Mouse (Mus musculus): ENCODE data around the gene Gm45799.
A peak's percentile ranks its signal among the peaks of the same experiment; 100 is the strongest.

The Gm45799 gene

DNA sequence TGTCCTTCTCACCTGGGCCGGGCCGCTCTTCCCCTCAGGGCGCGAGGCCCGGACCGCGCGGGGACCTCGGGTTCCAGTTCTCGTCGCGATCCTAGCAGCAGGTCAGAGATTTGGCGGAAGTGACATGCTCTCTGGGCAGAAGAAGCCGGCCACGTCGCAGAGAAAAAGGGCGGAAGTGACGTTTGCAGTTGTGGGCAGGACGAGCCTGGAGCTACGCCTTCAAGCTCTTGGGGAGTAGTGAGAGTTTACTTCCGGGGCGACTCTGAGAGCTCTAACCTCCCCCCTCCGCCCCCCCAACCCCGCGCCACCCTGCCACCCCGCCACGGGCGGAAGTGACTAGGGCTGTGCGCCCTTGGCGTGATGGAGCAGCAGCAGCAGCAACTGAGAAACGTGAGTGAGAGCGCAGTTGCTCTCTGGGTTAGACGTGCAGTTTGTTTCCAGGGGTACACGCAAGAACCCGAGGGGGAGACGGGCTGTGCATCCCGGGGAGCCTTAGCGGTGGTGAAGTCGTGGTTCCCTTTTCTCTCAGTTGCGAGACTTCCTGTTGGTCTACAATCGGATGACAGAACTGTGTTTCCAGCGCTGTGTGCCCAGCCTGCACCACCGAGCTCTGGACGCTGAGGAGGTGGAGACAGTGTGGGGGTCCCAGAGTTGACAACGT lies at the start of gene Gm45799, which contains the start of gene Arfip2:
Gene Gm45799 (plus strand): TSS at position 320 of the 661 bp plus-strand sequence.
Gene Arfip2 (minus strand): TSS at position 184 of the 661 bp plus-strand sequence.
- peak; percentile 98 for DNase-seq (ENCODE audit: low read depth, low spot score)

DNA sequence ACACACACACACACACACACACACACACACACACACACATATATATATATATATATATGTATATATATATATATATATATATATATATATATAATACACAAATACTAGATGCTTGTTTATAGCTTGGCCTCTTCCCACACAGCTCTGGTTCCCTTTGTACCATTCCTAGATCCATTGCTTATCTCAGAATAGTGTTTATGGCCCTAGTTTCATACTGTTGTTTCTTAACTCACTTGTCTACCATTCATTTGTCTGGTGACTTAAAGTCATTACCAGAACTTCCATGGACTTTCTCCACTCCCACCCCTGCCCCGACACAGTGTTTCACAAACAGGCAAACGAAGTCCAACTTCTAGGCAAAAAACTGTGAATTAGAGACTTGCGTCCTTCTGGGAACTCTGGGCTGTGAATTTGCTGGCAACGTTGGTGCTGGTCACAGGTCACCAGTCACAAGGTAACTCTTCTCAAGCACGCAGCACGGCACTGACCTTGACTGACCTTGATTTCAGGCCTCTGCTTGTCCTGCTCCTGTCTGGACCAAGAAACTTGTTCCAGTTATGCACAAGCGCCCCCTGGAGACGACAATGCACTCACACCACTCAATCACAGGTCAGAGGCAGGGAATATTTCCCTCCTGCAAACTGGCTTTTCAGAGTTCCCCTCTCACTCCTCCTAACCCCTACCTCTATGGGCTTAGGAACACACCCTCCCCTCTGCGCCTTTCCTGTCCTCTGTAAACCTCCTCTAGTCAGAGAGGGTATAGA lies 37.3 kb upstream of the Gm45799 start:
- DNase-seq (ENCODE audit: low read depth, low spot score) = peak; percentile 64

DNA sequence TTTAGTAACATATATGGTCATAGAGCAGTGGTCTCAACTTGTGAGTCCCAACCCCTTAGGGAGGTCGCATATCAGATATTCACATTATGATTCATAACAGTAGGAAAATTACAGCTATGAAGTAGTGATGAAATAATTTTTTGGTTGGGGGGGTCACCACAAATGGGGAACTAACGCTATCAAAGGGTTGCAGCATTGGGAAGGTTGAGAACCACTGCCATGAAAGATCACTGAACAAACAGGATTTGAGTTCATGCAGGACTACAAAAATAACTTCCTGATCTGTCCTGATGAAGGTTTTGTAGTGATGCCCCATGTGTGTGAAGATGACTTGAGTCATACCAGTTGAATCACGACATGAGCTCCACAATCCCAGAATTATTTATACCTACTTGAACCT lies 31.9 kb upstream of the Gm45799 start:
- no peak for DNase-seq (ENCODE audit: low read depth, low spot score)

DNA sequence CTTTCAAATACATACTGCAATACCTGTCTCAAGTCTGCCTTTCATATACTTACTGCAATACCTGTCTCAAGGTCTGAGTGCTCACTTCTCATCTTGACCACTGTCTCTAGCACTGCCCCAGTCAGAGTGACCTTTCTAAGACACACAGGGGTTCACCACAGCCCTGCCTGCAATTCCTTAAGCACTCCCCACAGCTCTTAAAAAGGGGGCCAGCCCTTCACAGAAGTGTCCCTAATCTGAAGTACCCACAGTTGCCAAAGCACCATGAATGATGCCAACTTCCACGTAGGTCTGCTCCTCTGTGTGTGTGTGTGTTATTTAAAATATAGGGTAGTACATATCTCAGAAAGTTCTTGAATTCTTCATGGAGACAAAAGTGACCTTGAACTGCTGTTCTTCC lies 28.6 kb upstream of the Gm45799 start:
- no peak for DNase-seq (ENCODE audit: low read depth, low spot score)

DNA sequence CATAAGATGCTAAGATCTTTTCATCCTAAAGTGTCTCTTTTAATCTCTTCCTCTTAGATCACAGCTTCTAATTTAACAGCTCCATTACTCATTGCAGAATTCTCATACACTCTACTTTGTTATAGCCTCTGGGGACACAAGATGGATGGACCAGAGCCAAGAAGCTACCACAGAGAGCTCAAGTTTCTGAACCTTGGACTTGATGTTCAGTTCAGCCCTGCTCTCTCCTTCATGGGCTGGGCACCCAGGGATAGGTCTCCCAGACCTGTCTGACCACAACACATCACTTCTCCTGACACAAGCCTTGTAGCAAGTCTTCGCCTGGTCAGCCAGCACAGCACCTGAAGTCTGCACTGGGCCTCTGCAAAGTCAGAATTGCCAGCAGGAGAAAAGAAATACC lies 26.0 kb upstream of the Gm45799 start:
- no peak for DNase-seq (ENCODE audit: low read depth, low spot score)

DNA sequence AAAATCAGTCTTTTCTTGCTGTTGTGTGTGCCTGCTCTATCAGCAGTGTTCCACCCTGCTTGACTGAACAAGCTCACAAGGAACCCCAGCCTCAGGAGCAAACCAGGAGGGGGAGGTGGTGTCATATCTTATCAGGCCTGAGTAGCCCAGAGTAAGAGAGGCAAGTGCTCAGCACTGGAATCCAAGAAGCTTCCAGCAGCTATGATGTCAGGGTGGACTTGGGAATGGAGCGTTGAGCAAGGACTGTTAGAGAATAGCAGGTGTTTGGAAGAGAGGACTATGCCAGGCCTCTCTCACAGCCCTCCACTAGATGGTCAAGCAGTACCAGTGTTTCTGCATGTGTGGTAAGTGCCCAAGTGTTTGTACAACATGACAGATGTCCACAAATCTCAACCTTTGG lies 24.6 kb upstream of the Gm45799 start:
- DNase-seq (ENCODE audit: low read depth, low spot score) = no peak

DNA sequence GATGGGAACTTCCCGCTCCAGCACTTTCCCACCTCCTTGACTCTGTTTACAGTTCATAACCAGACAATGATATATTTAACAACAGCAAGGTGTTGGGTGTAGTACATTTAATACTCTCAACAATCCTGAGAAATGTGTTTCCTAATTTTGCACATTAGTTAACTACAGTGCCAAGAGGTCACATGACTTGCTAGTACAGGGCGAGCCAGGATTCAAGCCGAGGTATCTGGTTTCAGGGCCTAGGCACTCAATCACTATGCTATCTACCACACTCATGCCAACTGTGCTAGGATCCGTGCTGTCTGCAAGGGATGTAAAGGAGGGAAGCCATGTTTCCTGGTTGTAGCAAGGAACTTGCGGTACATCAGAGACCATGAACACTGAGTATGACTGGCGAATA lies 23.8 kb upstream of the Gm45799 start:
- DNase-seq (ENCODE audit: low read depth, low spot score) = no peak

DNA sequence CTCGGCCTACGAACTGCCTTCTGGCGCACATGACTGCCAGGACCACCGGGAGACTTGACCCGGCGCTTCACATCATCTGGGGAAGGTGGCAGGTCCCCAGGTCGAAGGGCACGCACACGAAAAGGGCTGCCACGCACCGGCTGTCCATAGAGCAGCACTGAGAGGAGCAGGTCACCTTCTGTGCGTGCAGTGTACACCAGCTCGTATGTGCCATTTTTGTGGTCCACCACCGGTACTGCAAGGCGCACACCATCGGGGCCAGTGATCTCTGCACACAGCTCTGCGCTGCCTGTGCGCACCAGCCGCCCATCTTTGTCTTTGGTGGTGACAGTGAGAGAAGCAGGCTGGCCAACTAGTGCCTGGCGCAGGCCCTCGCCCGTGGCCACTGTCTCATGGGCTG lies 22.5 kb upstream of the Gm45799 start:
- no peak for DNase-seq (ENCODE audit: low read depth, low spot score)

DNA sequence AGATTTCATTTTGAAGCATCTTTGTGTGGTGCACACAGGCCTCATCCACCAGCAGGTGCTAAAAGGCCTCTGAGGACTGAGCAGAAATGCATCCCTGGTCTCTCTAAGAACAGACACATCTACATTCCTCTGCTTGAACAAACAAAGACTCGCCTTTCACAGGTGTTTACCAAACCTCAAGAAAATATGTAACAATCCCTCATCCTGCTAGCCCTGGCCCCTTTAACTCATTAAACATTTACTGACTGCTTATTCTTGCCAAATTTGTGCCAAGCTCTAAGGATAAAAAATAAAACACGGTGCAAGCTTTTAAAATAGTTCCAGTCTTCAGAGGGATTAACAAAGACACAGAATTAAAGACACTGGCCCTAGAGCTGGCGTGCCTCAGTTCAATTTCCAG lies 20.7 kb upstream of the Gm45799 start:
- DNase-seq (ENCODE audit: low read depth, low spot score) = no peak

DNA sequence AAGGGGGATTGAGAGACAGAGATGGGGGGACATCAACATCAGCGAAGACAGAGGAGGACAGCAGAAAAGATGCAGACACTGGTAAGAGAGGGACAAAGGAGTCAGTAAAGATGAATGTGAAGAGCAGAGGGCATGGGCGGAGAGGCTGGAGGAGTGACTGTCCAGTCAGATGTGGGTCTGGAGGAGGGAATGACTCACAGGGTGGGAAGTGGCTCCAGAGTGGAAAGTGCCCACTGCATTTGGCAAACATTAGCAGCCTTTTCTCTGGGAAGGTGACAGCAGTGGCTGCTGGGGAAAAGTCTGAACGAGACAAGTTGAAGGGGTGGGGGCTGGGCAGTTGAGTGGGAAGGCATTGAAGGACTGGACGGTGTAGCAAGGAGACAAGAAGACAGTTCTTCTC lies 19.3 kb upstream of the Gm45799 start:
- DNase-seq (ENCODE audit: low read depth, low spot score) = no peak

DNA sequence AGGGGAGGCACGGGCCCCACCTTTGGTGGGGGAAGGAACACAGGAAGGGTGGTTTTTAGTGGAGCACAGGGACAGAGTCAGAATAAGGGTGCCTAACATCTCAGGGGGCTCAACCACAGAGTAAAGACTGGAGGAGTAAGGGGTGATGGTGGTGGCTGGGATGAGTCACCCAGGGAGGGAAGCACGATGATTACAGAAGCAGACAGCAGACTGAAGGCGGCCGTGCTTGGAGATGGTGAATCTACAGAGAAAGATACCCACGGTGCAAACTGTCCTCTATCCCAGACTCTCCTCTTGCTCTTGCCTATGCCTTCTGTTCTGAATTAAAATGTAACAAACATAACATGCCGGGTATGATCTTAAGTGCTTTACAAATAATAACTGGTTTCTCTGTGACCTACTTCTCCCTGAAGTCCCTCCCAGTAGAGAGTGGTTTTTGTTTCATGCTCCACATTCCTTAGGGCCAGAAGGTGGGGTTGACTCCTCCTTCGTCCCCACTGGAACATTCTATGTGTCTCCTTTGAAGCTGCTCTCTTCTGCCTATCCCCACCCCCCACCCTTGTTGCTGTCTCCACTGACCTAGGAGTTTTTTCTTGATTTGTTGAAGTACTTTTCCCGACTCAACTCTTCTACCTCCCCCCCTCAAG lies 18.6 kb upstream of the Gm45799 start:
- no peak for DNase-seq (ENCODE audit: low read depth, low spot score)

DNA sequence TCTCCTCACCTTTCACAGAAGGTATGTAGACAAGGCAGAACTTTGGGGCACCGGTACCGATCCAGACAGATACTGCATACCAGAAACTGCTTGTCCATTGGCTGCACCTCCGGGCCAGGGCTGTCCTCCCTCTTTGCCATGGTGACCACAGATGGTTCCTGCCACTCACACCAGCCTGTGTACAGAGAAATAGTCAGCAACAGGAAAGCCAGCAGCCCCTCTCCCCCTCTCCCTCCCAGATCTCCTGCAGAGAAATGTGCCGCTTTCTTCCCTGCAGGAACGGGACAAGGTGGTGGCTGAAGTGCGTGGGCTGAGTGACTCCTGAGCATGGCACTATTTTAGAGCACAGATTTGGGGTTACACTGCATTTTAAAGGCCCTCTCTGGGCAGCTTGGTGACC lies 15.0 kb upstream of the Gm45799 start:
- no peak for DNase-seq (ENCODE audit: low read depth, low spot score)

DNA sequence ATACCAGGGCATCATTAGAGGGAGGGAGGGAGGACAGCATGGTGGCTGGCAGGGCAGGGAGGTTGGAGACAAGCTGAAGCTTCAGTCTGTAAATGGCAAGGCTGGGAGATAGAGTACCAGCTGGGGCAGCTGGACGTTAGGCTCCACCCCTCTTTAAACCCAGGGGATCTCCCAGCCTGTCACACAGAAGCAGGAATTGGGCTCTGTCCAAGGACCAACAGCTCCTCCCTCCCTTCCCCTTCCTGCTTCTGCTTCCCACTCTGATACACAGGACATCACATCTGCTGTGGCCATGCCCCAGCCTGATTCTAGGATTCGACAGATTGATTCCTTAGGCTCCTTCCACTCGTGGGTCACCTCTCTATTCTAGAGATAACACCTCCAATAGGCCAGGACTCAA lies 11.7 kb upstream of the Gm45799 start:
- peak; percentile 42 for DNase-seq (ENCODE audit: low read depth, low spot score)

DNA sequence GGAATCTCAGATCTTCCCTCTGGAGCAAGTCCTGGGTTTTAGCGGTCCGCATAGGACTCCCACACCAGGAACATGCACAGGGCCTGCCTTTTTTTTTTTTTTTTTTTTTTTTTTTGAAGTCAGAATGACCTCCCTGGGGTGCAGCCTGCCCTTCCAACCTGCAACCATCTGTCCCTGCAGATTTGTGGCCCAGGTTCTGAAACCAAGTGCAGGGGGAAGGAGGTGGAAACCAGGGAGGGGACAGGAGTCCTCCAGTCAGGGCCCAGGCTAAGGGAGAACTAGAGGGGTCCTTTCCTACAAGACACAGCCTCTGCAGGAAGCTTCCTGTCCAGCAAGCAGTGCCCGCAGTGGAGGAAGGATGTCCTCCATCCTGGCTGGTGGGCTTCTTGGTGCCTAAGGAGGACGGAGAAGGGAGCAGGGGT lies 7.8 kb upstream of the Gm45799 start:
- no peak for DNase-seq (ENCODE audit: low read depth, low spot score)

DNA sequence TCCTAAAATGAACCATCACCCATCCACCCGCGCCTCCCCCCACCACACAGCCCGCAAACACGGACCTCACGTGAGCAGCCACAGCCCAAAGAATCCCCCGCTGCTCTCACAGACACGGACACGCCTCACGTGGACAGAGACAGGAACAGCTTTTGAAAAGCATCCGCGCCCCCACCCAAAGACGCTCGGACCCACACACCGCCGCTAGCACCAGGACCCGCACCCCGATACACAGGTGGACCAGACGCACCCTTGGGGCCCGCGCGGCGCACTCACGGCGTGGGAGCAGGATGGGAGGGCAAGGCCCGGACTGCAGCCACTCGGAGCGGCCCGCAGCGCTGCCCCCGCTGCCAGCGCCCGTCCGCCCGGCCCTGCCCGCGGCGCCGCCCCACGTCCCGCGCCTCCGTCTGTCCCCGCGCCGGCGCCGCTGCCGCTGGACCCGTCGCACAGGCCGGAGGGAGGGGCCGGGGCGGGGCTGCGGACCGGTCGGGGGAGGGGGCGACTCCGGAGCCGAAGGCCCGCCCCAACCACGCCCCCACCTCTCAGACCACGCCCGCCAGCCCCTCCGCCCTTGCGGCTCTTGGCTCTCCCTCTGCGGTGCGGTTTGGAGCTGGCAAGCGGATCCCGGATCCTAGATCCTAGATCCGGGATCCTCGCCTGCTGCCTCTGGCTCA lies 7.1 kb upstream of the Gm45799 start, which contains the start of gene Trim3:
Gene Trim3 (minus strand): TSS at position 445 of the 674 bp plus-strand sequence.
- DNase-seq (ENCODE audit: low read depth, low spot score) = peak; percentile 78

DNA sequence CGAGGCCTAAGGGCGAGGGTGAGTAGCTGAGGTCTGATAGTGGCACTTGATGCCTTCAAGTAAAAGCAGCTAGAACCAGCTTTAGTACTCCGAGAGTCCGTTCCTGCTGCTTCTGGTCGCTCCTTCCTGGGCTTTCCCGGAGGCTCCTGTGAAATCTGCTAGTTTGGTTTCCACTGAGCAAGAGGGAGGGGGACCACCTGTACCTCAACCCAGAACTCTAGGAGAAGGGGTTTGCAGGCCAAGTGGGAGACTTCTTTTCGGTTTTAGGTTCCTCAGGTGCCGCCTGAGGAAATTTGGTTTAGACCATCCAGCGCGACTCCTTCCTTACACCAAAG lies 6.6 kb upstream of the Gm45799 start:
- DNase-seq (ENCODE audit: low read depth, low spot score) = no peak

DNA sequence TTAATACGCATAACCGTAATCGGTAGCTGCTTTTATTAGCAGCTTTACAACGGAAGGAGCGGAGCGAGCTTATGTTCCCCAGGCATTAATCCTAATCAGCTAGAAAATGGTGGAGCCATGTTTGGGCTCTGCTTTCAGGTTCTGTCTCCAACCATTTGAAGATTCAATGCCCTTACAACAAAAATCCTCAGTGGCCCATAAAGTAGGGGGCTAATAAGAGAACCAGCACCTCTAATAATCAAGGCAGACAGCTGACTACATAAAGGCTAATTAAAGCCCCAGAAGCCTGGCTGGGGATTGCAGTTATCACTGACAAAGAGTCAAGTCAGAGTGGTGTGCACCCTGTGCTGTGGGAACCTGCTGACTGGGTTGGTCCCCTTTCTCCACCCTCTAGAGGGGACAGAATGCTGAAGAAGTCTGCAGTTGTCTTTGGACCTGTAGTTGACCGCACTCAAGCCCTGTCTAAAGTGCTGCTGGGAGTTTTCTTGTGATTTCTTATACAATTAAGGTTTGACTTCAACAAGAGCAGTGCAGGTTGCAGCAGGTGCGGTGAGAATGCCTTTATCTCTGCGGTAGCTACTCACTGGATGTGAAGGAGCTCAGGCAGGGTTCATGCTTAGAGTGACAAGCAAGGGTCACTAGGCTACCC lies 6.0 kb upstream of the Gm45799 start:
- DNase-seq (ENCODE audit: low read depth, low spot score) = no peak

DNA sequence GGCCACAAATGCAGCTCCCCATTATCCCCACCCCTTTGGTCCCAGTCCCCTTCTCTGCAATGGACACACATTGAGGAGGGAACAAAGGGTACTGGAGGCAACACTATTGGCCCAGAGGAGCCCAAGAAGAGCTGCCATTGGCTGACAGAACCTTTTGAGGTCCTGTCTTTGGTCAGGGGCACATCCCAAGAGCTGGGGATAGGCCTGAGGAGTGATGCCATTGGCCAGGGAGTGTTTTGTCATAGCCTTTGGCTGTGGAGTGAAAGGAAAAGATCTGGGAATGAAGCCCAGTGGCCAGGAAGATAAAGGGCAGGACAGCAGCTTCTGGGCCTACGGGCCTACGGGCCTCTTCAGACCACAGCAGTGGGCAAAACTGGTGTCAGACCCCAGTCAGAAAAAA lies 4.6 kb upstream of the Gm45799 start:
- no peak for DNase-seq (ENCODE audit: low read depth, low spot score)

DNA sequence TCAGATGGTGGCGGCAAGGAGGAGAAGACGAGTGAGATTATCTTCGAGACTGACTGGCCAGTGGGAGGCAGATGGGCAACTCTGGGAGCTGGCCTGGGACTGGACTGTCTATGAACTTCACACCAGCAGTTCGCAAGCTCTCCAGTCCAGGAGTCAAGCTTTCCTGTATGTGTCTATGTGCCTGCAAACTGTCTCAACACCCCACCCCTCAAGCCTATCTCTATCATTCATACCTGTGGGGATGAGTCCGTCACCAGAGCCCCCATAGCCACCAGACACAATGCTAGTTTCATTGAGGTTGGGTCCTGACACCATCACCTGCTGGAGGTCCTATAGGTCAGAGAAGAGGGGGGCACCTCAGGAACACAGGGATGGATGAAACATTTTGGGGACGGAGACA lies 1.6 kb upstream of the Gm45799 start:
- DNase-seq (ENCODE audit: low read depth, low spot score) = no peak

DNA sequence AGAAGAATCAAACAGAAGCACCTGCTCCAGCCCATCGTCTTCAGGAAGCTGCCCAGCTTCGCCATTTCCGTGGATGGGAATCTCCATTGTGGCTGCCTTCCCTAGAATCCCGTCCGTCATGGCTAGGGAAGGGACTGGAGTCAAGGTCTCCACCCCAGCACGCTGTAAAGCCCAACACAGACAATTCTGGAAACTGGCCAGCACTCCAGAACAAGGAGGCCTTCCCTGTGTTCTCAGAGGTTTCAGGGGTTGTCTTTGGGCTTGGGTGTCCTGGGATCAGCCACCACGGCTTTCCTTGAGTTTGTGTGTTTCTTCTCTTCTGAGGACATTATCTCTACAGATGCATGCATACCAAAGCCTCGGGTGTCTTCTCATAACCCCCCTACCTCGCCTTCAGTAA lies 1.0 kb upstream of the Gm45799 start:
- no peak for DNase-seq (ENCODE audit: low read depth, low spot score)

DNA sequence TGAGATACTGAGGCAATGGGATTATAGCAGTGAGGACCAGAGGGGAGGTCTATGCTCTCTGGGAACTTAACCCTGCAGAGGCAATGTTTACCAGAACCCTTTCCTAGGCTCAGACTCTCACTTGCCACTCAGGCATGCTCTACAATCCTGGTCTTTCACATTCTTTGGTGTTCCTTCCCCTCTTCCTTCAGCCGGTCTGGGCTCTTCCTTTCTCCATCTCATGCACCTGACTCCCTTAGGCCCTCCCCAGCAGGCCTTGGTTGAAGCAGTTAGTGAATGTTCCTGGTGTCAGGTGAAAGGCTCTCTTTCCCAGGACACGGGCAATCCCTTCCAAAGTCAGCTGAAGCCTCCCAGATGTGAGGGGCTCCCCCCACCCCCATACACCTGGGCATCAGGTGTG lies 596 bp upstream of the Gm45799 start, which contains the start of gene Timm10b:
Gene Timm10b (plus strand): TSS at position 301 of the 400 bp plus-strand sequence.
- no peak for DNase-seq (ENCODE audit: low read depth, low spot score)

DNA sequence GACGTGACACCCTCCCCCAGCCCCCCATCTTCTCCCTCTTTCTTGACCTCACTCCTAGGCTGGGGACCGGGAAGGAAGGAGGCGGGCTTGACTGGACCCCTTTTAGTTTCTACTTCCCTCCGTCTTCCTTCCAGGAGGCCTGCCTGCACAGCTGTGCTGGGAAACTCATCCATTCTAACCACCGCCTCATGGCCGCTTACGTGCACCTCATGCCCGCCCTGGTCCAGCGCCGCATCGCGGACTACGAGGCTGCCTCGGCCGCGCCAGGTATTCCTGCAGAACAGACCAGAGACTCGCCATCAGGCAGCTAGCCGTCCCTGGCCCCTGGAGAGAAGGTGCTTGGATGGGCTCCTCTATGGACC lies 523 bp downstream of the Gm45799 start:
- no peak for DNase-seq (ENCODE audit: low read depth, low spot score)
